Mouse (Mus musculus) lung, adult 2 months (tissue): ENCODE measurements around the gene Tpk1.

Experiments
- CTCF ChIP-seq: fragments of 200-500 bp; IDR thresholded peaks from 2 replicates; pipeline ENCODE4 v1.5.1; 2011; ENCODE audit warnings: mild to moderate bottlenecking, low read length, control low read depth; ENCODE audit not compliant: insufficient read depth
- POLR2A ChIP-seq: fragments of 200-500 bp; IDR thresholded peaks from 2 replicates; pipeline ENCODE4 v1.6.1; 2011; ENCODE audit warnings: low read depth, mild to moderate bottlenecking, control low read depth, low read length, borderline replicate concordance; ENCODE audit errors: extremely low read depth

DNA sequence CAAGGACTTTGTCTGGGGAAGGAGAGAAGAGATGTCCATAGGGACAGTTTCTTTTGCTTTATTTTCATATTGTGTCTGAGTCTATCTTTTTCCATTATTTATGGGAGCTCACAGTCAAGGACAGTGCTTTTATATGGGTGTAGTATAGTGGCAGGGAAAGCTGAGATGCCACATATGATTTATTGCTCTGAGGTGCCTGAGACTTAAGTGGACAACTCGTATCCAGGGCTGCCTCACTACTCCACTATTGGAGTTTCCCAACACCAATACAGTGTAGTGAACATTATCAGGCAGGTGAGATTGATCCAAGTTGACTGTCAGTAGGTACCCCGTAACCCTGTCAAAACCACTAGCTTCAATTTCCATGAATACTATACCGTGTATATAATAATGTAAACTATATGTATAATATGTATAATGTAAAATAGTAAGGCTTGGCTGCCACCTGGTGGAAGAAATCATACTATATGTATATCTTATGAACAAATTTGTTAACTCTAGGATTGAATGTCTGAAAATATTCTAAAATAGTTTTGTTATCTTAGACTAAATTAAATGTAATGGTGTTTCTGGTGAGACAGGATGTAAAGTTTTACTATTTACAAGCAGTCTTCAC lies 330.4 kb downstream of the Tpk1 start:
- TF ChIP-seq POLR2A, result no peak
- no peak for TF ChIP-seq CTCF
